Mouse (Mus musculus) hematopoietic stem cell, adult 5-6 weeks (primary cell): Measurements from ENCODE around the gene Cldn22. TPM values are rescaled to one million over a fixed set of nuclear protein-coding genes. Genes with fewer than 3 reads are reported as not detected.

Source experiments
- ATAC-seq, 2 experiments: fragments of 125-278 bp in 1 of 2; replicated peaks in 1 of 2; 2 replicates each; pipeline ENCODE4 v1.8.0; 2016 to 2017; ENCODE audit warnings: inconsistent platforms in 2 of 2, mild to moderate bottlenecking in 2 of 2, moderate number of reproducible peaks in 2 of 2, low read depth in 1 of 2, moderate TSS enrichment in 1 of 2; ENCODE audit not compliant: low FRiP score in 2 of 2, poor library complexity in 2 of 2, severe bottlenecking in 2 of 2, insufficient read depth in 1 of 2, low TSS enrichment in 1 of 2
- total RNA-seq: library from RNA; stranded (forward); fragments of 172-1452, 232-1000 nt; gene quantifications from 2 replicates; pipeline ENCODE4 v1.2.3, GENCODE M21; 2017

Gene Cldn22
- total RNA-seq, 1 experiment from 2014 or later, result not detected

- ATAC-seq, result peak; percentile 80 to 84
Measured at GRCm38 (mm10) chr8:47872361-47873107, 48.3 kb downstream of the Cldn22 start.

GRCm38 (mm10) chr8:47874497-47875178 is 50.4 kb downstream of the Cldn22 start:
- no peak for ATAC-seq

Other genes starting within 250 kb of the Cldn22 start
- gene Ing2, start 148.9 kb upstream of the Cldn22 start, total RNA-seq, result 89.2 and 90.7 TPM in 2 replicates
- gene Cdkn2aip, start 110.5 kb upstream of the Cldn22 start, total RNA-seq, result 37.6 and 41.6 TPM in 2 replicates
- not detected in 2 replicates for gene Cldn24, start 2.3 kb upstream of the Cldn22 start, total RNA-seq
- gene Wwc2, start 166.4 kb downstream of the Cldn22 start, total RNA-seq, result 9.2 and 9.5 TPM in 2 replicates